Mouse (Mus musculus) skeletal muscle tissue, adult 2 months (tissue): Measurements from ENCODE around the gene Hist1h2af.
"Not testable (repeated sequence)": the region's sequence is repeated elsewhere in the genome, so short reads cannot be mapped to it uniquely, and the experiment has no call there.

Experiments
- DNase-seq: peaks from one replicate; pipeline ENCODE4 v3.0.0-alpha.2; 2012; ENCODE audit warnings: low read depth, low spot score

The Hist1h2af gene

GRCm38 (mm10) chr13:23534368-23535131 lies 844 bp downstream of the Hist1h2af start:
- no peak for DNase-seq

GRCm38 (mm10) chr13:23535137-23536075 lies 1.7 kb downstream of the Hist1h2af start, which contains the start of gene Hist1h3g:
TSS of gene Hist1h3g (plus strand) at chr13:23535422.
- DNase-seq = peak; percentile 89

- DNase-seq = no peak
Observed at GRCm38 (mm10) chr13:23536076-23536822, 2.5 kb downstream of the Hist1h2af start.

- DNase-seq = no peak
Observed at GRCm38 (mm10) chr13:23537006-23537710, 3.5 kb downstream of the Hist1h2af start.

GRCm38 (mm10) chr13:23538249-23538648 lies 4.5 kb downstream of the Hist1h2af start:
- no peak for DNase-seq

- not testable (repeated sequence) for DNase-seq
Observed at GRCm38 (mm10) chr13:23539821-23540220, 6.1 kb downstream of the Hist1h2af start.

- no peak for DNase-seq
Observed at GRCm38 (mm10) chr13:23541497-23541896, 7.8 kb downstream of the Hist1h2af start.

- DNase-seq = not testable (repeated sequence)
Observed at GRCm38 (mm10) chr13:23542225-23542980, 8.7 kb downstream of the Hist1h2af start.

- DNase-seq = peak; percentile 94
Observed at GRCm38 (mm10) chr13:23542999-23543607, 9.4 kb downstream of the Hist1h2af start, which contains the start of gene Hist1h2bh. TSS of gene Hist1h2bh (minus strand) at chr13:23543392.

GRCm38 (mm10) chr13:23543965-23544786 lies 10.5 kb downstream of the Hist1h2af start, which contains the start of gene Hist1h3f:
TSS of gene Hist1h3f (plus strand) at chr13:23544052.
- peak; percentile 94 for DNase-seq

- not testable (repeated sequence) for DNase-seq
Observed at GRCm38 (mm10) chr13:23544787-23545120, 11.0 kb downstream of the Hist1h2af start.

GRCm38 (mm10) chr13:23546694-23547093 lies 13.0 kb downstream of the Hist1h2af start:
- no peak for DNase-seq

GRCm38 (mm10) chr13:23550761-23551145 lies 17.0 kb downstream of the Hist1h2af start:
- DNase-seq = no peak

GRCm38 (mm10) chr13:23551146-23551834 lies 17.6 kb downstream of the Hist1h2af start, which contains the start of gene Hist1h4f:
TSS of gene Hist1h4f (minus strand) at chr13:23551648.
- peak; percentile 80 for DNase-seq

GRCm38 (mm10) chr13:23551931-23552914 lies 18.5 kb downstream of the Hist1h2af start:
- DNase-seq = no peak

GRCm38 (mm10) chr13:23552962-23553361 lies 19.3 kb downstream of the Hist1h2af start, which contains the start of gene Hist1h1d:
TSS of gene Hist1h1d (plus strand) at chr13:23553262.
- no peak for DNase-seq

GRCm38 (mm10) chr13:23554393-23554792 lies 20.7 kb downstream of the Hist1h2af start:
- DNase-seq = no peak
